Mouse (Mus musculus) neural tube, embryonic 15.5 days (tissue): Measurements from ENCODE around the gene Kif24. TPM values are rescaled to one million over a fixed set of nuclear protein-coding genes. Genes with fewer than 3 reads are reported as not detected.

Source experiments
- ATAC-seq: fragments of 200-750 bp; cut with Nextera tagmentation; 2 replicates; pipeline ENCODE4 v1.8.0; 2017; ENCODE audit warnings: mild to moderate bottlenecking, moderate TSS enrichment, moderate library complexity; ENCODE audit not compliant: low FRiP score
- H3K27ac ChIP-seq: fragments of 300-500 bp; sonication (generic); replicated peaks from 2 replicates; pipeline ENCODE4 v1.5.1; 2015; ENCODE audit warnings: mild to moderate bottlenecking, inconsistent platforms
- H3K27me3 ChIP-seq: fragments of 300-500 bp; sonication (generic); replicated peaks from 2 replicates; pipeline ENCODE4 v1.6.1; 2015; ENCODE audit warnings: inconsistent platforms
- H3K36me3 ChIP-seq: fragments of 300-500 bp; sonication (generic); 2 replicates; pipeline ENCODE4 v1.6.1; 2015; ENCODE audit warnings: inconsistent platforms
- H3K4me1 ChIP-seq: fragments of 300-500 bp; sonication (generic); 2 replicates; pipeline ENCODE4 v1.6.1; 2015; ENCODE audit warnings: inconsistent platforms
- H3K4me2 ChIP-seq: fragments of 300-500 bp; sonication (generic); 2 replicates; pipeline ENCODE4 v1.6.1; 2015; ENCODE audit warnings: inconsistent platforms, mild to moderate bottlenecking, moderate library complexity
- H3K4me3 ChIP-seq: fragments of 300-500 bp; sonication (generic); replicated peaks from 2 replicates; pipeline ENCODE4 v1.5.1; 2015; ENCODE audit warnings: mild to moderate bottlenecking, inconsistent platforms
- H3K9ac ChIP-seq: fragments of 300-500 bp; sonication (generic); replicated peaks from 2 replicates; pipeline ENCODE4 v1.6.1; 2015; ENCODE audit warnings: mild to moderate bottlenecking, inconsistent platforms
- H3K9me3 ChIP-seq: fragments of 300-500 bp; sonication (generic); replicated peaks from 2 replicates; pipeline ENCODE4 v1.6.1; 2016; ENCODE audit warnings: inconsistent platforms
- WGBS: fragments of 180-500 bp; shearing (Covaris S2); methylation state at CpG from one replicate; pipeline ENCODE4 v1.1.7; 2015; ENCODE audit warnings: mixed read lengths; 5-methylcytosine and 5-hydroxymethylcytosine counted together
- polyA plus RNA-seq: library from polyadenylated mRNA; unstranded; fragments of >200 nt; fragmentation: Nextera tagmentation; extraction: Ambion mirVana; gene quantifications from 2 replicates; pipeline ENCODE4 v1.2.1, GENCODE M21; 2015

The Kif24 gene
- polyA plus RNA-seq, 1 experiment from 2014 or later: 2.4 TPM

GRCm38 (mm10) chr4:41369702-41370437 lies 94.8 kb downstream of the Kif24 start:
- 97% methylated on average over 9 of the region's 9 CpGs for WGBS
- Histone ChIP-seq H3K36me3 (peaks cover 24% of the 10 kb centered on the region), H3K9me3 (no peaks in the 10 kb centered on the region), H3K4me1 (no peaks in the 10 kb centered on the region), H3K27me3 (no peaks in the 10 kb centered on the region), H3K27ac (no peak overlapping the region), H3K9ac (no peak overlapping the region), H3K4me3 (no peak overlapping the region), H3K4me2 (no peak overlapping the region)
- ATAC-seq: no peak

GRCm38 (mm10) chr4:41368198-41368597 lies 96.5 kb downstream of the Kif24 start:
- Histone ChIP-seq H3K27ac (no peak overlapping the region), H3K27me3 (no peaks in the 10 kb centered on the region), H3K9me3 (no peaks in the 10 kb centered on the region), H3K9ac (no peak overlapping the region), H3K36me3 (peaks cover 17% of the 10 kb centered on the region), H3K4me1 (no peaks in the 10 kb centered on the region), H3K4me3 (no peak overlapping the region), H3K4me2 (no peak overlapping the region)
- no peak for ATAC-seq
- WGBS: 93% methylated on average over 4 of the region's 4 CpGs

GRCm38 (mm10) chr4:41361059-41361458 lies 103.6 kb downstream of the Kif24 start:
- Histone ChIP-seq H3K4me1 (0 out of 2 replicates have a peak, but pooled peaks cover 3% of the 10 kb centered on the region), H3K9me3 (no peaks in the 10 kb centered on the region), H3K27ac (no peak overlapping the region), H3K36me3 (no peaks in the 10 kb centered on the region; the same call in 1 of the 2 replicates), H3K4me3 (no peak overlapping the region), H3K4me2 (no peak overlapping the region), H3K9ac (no peak overlapping the region), H3K27me3 (no peaks in the 10 kb centered on the region)
- 96% methylated on average over 3 of the region's 3 CpGs for WGBS
- no peak for ATAC-seq

GRCm38 (mm10) chr4:41359358-41359757 lies 105.3 kb downstream of the Kif24 start:
- H3K4me1 ChIP-seq: 0 out of 2 replicates have a peak, but pooled peaks cover 3% of the 10 kb centered on the region
- no peak overlapping the region for H3K27ac ChIP-seq
- no peak overlapping the region for H3K4me2 ChIP-seq
- H3K4me3 ChIP-seq: no peak overlapping the region
- ATAC-seq: no peak
- WGBS: 94% methylated on average over 7 of the region's 7 CpGs
- no peaks in the 10 kb centered on the region for H3K9me3 ChIP-seq
- no peak overlapping the region for H3K9ac ChIP-seq
- H3K27me3 ChIP-seq: no peaks in the 10 kb centered on the region
- no peaks in the 10 kb centered on the region; the same call in 1 of the 2 replicates for H3K36me3 ChIP-seq

GRCm38 (mm10) chr4:41358669-41359068 lies 106.0 kb downstream of the Kif24 start:
- WGBS: 94% methylated on average over 2 of the region's 2 CpGs
- no peak for ATAC-seq
- H3K4me3 ChIP-seq: no peak overlapping the region
- H3K9me3 ChIP-seq: no peaks in the 10 kb centered on the region
- no peaks in the 10 kb centered on the region; the same call in 1 of the 2 replicates for H3K36me3 ChIP-seq
- no peak overlapping the region for H3K27ac ChIP-seq
- 0 out of 2 replicates have a peak, but pooled peaks cover 3% of the 10 kb centered on the region for H3K4me1 ChIP-seq
- no peaks in the 10 kb centered on the region for H3K27me3 ChIP-seq
- H3K9ac ChIP-seq: no peak overlapping the region
- no peak overlapping the region for H3K4me2 ChIP-seq

GRCm38 (mm10) chr4:41357154-41357553 lies 107.5 kb downstream of the Kif24 start:
- no peak overlapping the region for H3K9ac ChIP-seq
- no peak overlapping the region for H3K27ac ChIP-seq
- H3K4me1 ChIP-seq: 0 out of 2 replicates have a peak, but pooled peaks cover 3% of the 10 kb centered on the region
- 46% methylated on average over 2 of the region's 2 CpGs for WGBS
- ATAC-seq: no peak
- no peaks in the 10 kb centered on the region for H3K27me3 ChIP-seq
- no peak overlapping the region for H3K4me2 ChIP-seq
- H3K9me3 ChIP-seq: no peaks in the 10 kb centered on the region
- H3K4me3 ChIP-seq: no peak overlapping the region
- no peaks in the 10 kb centered on the region; the same call in 1 of the 2 replicates for H3K36me3 ChIP-seq

- Histone ChIP-seq H3K9ac (no peak overlapping the region), H3K4me2 (no peak overlapping the region), H3K36me3 (no peaks in the 10 kb centered on the region), H3K9me3 (no peaks in the 10 kb centered on the region), H3K4me1 (peaks cover 10% of the 10 kb centered on the region), H3K27ac (no peak overlapping the region), H3K27me3 (no peaks in the 10 kb centered on the region), H3K4me3 (no peak overlapping the region)
- no peak for ATAC-seq
- 96% methylated on average over 1 of the region's 1 CpGs for WGBS
Observed at GRCm38 (mm10) chr4:41353265-41353664, 111.4 kb downstream of the Kif24 start.

GRCm38 (mm10) chr4:41352758-41353157 lies 111.9 kb downstream of the Kif24 start:
- Histone ChIP-seq H3K9me3 (no peaks in the 10 kb centered on the region), H3K27ac (no peak overlapping the region), H3K9ac (no peak overlapping the region), H3K4me2 (no peak overlapping the region), H3K4me1 (peaks cover 13% of the 10 kb centered on the region), H3K36me3 (no peaks in the 10 kb centered on the region), H3K27me3 (no peaks in the 10 kb centered on the region), H3K4me3 (no peak overlapping the region)
- ATAC-seq: no peak
- WGBS: 93% methylated on average over 4 of the region's 4 CpGs

- Histone ChIP-seq H3K4me1 (peaks cover 14% of the 10 kb centered on the region), H3K27me3 (no peaks in the 10 kb centered on the region), H3K27ac (peak overlapping the region; percentile 98), H3K4me2 (peak overlapping the region; percentile 72), H3K36me3 (no peaks in the 10 kb centered on the region), H3K9ac (peak overlapping the region; percentile 82), H3K9me3 (no peaks in the 10 kb centered on the region), H3K4me3 (peak overlapping the region; percentile 79)
- WGBS: under 1% methylated on average over 28 of the region's 28 CpGs
- ATAC-seq: peak; percentile 88
Observed at GRCm38 (mm10) chr4:41349199-41349591, 115.5 kb downstream of the Kif24 start.

GRCm38 (mm10) chr4:41348584-41349198 lies 116.0 kb downstream of the Kif24 start, which contains the start of gene Ubap1:
Gene Ubap1, plus strand, starts transcription at chr4:41348996.
- Histone ChIP-seq H3K4me2 (peak within 1 kb of the TSS; percentile 72), H3K9me3 (no peaks in the 10 kb centered on the region), H3K4me1 (peaks cover 14% of the 10 kb centered on the region), H3K36me3 (no peaks in the 10 kb centered on the region), H3K27ac (peak within 1 kb of the TSS; percentile 98), H3K27me3 (no peaks in the 10 kb centered on the region), H3K4me3 (peak within 1 kb of the TSS; percentile 79), H3K9ac (peak within 1 kb of the TSS; percentile 82)
- peak; percentile 98 for ATAC-seq
- 1% methylated on average over 31 of the region's 31 CpGs for WGBS

GRCm38 (mm10) chr4:41347839-41348238 lies 116.8 kb downstream of the Kif24 start:
- peaks cover 14% of the 10 kb centered on the region for H3K4me1 ChIP-seq
- 51% methylated on average over 5 of the region's 5 CpGs for WGBS
- H3K9me3 ChIP-seq: no peaks in the 10 kb centered on the region
- H3K36me3 ChIP-seq: no peaks in the 10 kb centered on the region
- ATAC-seq: no peak
- 0 out of 2 replicates have a peak overlapping the region, but pooled peaks have one; percentile 10 for H3K9ac ChIP-seq
- H3K27me3 ChIP-seq: no peaks in the 10 kb centered on the region
- H3K4me2 ChIP-seq: peak overlapping the region; percentile 72
- H3K4me3 ChIP-seq: peak overlapping the region; percentile 79; the same call in 1 of the 2 replicates
- H3K27ac ChIP-seq: 0 out of 2 replicates have a peak overlapping the region, but pooled peaks have one; percentile 11

GRCm38 (mm10) chr4:41346011-41346410 lies 118.7 kb downstream of the Kif24 start:
- H3K27me3 ChIP-seq: no peaks in the 10 kb centered on the region
- H3K36me3 ChIP-seq: no peaks in the 10 kb centered on the region
- peaks cover 14% of the 10 kb centered on the region for H3K4me1 ChIP-seq
- no peak overlapping the region for H3K4me2 ChIP-seq
- H3K9ac ChIP-seq: no peak overlapping the region
- no peak overlapping the region for H3K4me3 ChIP-seq
- 77% methylated on average over 2 of the region's 2 CpGs for WGBS
- no peaks in the 10 kb centered on the region for H3K9me3 ChIP-seq
- H3K27ac ChIP-seq: no peak overlapping the region
- ATAC-seq: no peak
